Mouse (Mus musculus) erythroblast, adult 5-6 weeks (primary cell): ENCODE data around the gene 9230112D13Rik. TPM values are rescaled to one million over a fixed set of nuclear protein-coding genes. Genes with fewer than 3 reads are reported as not detected.

ENCODE experiments used
- ATAC-seq: replicated peaks from 2 replicates; pipeline ENCODE4 v1.8.0; 2016; ENCODE audit warnings: moderate number of reproducible peaks, mild to moderate bottlenecking, moderate TSS enrichment, inconsistent platforms; ENCODE audit not compliant: poor library complexity, low FRiP score, severe bottlenecking
- total RNA-seq, 2 experiments: library from RNA; stranded (forward) in 1 of 2; stranded (reverse) in 1 of 2; fragments of 150-400 nt in 1 of 2; fragments of 200-764, 138-1000 nt in 1 of 2; gene quantifications; 2 replicates each; pipeline versions ENCODE4 v1.2.3 to v1.2.4; 2015 to 2017; ENCODE audit warnings: low replicate concordance in 2 of 2

9230112D13Rik gene
- total RNA-seq, 2 experiments from 2014 or later: not detected

DNA sequence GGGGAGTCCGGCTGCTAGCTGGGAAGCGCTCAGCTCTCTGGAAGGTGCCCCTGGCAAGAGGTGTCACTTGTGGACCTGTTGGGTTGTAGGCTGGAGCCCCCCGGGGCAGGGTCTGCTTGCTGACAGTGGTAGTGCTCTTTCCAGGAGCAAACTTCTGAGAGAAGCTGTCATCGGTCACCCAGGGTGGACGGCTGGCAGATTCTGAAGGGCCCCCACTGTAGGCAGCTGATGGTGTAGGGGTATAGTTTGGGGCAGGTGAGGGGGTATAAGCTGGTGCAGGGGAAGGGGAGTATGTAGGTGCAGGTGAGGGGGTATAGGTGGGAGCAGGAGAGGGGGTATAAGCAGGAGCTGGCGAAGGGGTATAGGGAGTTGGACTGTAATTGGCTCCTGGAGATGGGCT, 21.4 kb upstream of the 9230112D13Rik start:
- ATAC-seq: no peak

DNA sequence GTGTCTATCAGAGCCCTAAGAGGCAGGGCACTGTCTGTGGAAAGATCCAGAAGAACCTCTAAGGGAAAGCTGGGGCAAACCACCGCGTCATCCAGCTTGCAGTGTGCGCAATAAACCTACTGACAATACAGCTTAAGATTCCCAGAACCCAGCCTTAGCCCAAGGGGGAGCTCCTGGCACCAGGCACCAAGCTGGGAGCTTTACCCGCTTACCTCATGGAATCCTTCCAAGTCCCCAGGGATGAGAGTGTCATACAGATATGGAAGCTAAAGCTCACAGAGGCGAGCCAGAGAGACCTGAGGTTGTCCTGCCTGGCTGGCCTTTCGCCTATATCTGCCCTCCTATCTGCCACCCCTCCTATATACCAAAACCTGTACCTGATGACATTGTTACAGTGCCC, 21.0 kb upstream of the 9230112D13Rik start:
- no peak for ATAC-seq

DNA sequence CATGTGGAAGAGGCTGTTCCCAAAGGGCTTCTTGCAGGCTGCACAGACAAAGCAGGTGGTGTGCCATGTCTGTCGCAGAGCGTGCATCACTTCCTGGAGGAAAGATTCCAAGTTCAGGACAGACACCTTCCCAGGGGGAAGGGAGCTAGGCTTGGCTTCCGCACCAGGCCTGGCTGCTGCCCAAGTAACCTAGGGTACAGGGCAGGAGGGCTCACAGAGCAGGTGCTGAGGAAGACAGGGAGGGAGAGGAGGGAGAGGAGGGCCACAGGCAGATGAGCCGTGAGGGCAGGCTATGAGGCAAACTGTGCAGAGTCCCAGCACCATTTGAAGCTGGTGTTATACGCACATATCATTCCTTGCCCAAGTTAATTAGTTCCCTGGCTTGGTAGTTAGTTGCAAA, 19.3 kb upstream of the 9230112D13Rik start:
- no peak for ATAC-seq

DNA sequence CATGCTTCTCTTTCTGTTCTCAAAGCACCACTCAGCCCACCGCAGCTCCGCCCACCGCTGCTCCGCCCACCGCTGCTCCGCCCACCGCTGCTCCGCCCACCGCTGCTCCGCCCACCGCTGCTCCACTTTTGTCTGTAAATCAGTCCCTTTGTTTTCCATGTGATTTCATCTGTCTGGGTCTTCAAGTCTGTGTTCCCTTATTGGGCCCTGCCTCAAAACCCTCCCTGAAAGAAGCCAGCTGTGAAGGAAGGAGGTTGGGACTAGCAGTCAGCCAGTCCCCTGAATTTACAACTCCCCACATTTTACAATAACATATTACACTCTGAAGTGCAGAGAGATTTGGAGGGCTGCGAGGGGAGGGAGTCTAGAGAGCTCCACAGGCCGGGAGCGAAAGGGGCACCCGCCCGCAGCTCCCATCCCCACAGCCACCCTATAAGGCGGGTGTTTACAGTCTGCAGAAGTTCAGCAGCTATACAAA, 18.1 kb upstream of the 9230112D13Rik start:
- ATAC-seq: no peak

DNA sequence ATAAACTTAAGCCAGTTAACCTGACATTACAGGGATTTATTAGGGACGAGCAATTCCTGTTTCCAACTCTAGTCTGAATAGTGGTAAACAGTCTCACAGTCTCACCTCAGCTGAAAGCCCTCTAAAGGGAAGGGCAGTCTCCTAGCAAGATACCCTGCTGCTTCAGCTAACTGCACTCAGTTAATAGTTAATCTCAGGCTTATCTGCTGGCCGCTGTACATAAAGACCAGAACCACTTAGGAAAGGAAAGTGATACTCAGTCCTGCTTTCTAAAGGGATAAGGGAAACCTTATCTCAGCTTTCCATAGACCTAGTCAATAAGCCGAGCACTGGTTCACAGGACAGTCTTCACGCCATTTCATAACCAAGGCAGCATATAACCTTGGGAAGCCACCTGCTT, 13.3 kb upstream of the 9230112D13Rik start:
- no peak for ATAC-seq

DNA sequence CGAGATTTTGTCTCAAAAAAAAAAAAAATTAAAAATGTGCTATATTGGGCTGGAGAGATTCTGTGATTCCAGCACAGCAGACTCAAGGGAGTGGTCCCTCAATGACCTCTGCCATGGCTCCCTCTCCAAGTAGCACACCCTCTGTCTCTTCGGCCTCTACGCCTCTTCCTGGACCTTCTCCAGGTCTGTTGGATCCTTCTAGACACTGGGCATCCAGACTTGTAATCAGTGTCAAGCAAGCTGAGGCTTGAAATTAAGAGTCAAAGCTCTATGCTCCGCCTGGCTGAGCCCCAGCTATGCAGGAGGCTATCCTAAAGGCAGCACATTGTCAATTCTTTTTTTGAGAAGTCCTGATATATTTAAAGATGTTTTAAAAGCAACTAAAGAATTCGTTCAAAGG, 10.9 kb upstream of the 9230112D13Rik start:
- no peak for ATAC-seq

DNA sequence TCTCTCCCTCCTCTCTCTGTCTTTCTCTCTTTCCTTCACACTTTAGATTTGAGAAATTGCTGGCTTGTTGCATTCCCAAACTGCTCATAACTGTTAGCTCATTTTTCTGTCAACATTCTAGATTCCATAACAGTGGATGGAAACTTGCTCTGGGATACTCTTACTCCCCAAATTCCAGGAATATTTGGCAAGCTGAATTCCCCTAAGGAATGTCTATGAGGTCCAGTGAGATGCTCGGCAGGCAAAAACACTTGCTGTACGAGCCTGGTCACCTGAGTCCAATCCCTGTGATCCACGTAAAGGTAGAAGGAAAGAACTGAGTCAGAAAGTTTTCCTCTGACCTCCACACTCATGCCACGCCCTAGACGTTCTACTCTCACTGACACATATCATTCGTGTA, 9.9 kb upstream of the 9230112D13Rik start:
- no peak for ATAC-seq

DNA sequence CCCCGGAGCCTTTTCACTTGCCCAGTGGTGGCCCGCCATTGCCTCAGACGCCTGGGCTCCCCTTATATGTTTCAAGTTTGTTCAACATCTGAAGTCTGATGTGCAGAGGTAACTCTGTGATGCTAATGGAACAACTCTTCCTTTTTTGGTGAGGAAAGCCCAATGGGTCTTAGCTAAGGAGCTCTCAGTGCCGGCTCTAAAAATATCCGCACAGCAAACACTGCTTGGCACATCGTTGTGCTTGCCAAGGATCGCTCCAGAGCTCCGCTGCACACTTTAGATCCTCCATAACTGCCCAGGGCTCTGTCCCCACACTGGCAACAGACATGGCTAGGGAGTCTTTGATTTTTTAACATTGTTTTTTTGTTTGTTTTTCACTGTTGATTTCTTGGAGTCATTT, 6.2 kb upstream of the 9230112D13Rik start:
- ATAC-seq: no peak

DNA sequence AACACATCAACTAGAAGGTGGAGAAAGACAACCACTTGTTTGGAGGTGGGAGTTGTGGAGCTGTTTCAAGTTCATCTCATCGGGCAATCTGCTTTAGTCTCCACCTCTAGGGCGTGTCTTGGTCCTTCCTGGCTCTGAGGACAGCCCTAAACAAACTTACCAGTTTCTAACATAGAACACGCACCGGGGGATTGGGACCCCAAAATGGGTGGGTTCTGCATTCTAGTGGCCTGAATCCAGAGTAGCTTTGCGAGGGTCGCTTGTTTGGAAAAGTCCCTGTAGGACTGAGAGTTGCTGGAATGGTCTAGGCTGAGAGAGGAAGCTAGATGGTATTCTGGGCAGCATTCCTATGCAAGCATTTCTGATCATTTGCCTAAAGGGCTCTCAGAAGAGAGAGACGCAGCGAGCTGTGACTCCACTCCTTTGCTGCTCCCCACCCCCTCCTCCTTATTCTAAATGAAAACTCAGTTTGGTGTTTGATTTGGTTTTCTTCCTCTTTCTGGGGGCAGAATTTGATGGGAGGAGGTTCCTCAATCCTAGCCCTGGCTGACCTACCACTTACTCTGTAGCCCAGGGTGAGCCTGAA, 4.5 kb downstream of the 9230112D13Rik start:
- no peak for ATAC-seq

DNA sequence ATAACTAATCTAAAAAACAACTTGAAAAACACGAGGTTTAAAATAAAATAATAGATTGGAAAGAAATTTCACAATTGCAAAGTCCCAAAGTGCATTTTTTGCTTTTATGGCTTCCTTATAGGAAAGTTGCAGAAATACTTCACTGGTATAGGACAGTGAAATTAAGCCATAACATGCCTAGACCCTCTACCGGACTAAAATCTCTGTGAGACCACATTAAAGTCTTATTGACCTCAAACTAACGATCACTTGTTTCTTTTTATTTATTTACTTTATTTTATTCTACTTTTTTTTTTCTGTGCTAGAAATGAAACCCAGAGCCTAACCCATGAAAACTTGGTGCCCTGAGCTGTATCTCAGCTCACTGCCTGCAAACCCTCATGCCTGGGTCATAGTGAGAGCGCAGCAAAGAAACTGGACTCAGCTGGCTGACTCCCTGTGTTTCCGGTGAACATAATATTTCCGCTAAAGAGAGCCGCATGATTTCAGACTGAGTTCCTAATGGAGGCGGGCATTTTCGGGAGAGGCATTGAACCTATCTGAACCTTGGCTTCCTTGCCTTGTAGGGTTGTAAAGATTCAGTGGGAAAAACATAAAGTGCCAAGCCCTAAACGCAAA, 5.5 kb downstream of the 9230112D13Rik start:
- no peak for ATAC-seq

DNA sequence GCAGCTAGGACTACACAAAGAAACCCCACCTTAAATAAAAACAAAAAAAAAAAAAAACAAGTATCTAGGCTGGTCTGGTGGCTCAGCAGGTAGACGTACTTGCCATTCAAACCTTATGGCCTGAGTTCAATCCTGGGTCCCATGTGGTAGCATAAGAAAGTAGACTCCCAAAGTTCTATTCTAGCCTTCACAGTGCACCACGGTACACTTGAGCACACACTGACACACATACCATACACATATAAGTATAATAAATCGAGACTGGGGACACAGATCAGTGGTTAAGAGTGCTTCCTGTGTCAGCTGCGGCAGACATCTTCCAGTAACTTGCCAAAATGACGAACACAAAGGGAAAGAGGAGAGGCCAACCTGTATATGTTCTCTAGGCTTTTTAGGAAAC, 6.7 kb downstream of the 9230112D13Rik start:
- no peak for ATAC-seq

DNA sequence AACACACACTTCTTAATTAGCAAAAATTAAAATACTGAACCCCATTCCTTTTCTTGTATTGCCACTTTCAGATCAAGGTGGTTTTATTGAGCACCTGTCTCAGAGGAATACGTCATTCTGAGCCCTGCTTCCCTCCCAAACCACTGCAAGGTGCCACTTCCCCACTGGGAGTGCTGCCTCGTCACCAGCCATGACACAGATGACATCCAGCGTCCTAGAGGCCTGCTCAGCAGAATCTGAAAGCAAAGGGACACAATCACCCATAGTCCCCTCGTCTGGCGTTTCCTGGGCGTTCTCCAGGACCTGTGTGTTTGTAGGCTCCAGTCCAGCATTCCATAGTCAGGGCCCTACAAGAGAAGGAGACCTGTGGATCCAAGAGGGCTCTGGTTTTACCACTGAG, 8.5 kb downstream of the 9230112D13Rik start:
- no peak for ATAC-seq

DNA sequence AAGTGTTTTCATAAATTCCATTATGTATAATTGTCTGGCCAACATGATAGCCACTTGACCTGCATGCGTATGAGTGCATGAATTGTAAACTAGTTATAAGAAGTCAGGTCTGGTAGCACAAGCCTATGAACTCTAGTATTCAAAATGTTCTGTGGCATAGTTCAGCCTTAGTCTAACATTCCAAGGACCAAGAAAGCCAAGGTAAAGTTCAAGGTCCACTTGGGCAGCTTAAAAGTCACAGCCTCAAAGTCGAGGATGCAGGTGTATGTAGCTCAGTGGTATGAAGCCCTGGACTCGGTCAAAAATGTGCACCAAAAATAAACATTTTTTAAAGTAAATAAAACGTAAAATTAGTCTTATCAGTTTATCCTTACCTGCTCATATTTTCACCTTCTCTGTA, 10.0 kb downstream of the 9230112D13Rik start:
- ATAC-seq: no peak

DNA sequence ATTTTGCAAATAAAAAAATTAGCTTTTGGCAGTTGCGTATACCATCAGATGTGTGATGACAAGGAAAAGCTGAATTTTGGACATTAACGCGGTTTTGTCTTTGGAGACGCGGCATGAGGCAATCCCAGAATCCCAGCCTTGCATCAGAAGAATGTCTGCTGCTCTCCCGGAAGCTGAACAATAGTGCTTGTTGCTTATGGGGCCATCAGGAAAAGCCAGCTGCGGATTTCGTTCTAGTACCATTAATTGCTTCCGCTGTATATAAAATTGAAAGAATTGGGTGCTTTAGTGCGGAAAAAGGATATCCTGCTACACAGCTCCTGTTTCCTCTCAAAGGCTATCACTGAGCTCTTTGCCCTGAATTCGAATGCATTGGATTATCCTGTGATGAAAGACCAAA, 10.7 kb downstream of the 9230112D13Rik start:
- no peak for ATAC-seq

DNA sequence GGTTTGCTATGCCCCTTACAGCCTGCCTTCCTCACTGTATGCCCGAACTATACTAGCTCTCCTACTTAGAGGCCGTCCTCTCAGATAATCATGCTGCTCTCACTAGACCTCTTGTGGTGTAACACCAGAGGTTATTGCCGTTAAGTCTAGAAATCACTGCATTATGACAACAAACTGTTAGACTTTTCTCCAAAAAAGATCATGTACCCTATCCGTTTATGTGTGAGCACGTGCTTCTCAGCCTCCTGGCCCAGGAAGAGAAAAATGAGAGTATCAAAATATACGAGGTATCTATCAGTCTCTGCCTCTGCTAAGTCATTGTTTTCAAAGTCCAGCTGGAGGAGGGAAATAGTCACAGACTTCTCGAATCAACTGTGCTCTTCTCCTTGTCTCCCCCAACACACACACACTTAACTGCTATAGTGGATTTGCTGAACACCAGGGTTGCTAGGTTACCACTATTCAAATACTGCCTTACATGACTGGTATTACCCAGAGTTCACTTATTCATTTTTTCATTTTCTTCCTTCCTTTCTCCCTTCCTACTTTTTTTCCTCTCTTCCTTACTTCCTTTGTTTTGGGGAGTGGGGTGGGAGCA, 13.7 kb downstream of the 9230112D13Rik start:
- ATAC-seq: no peak

DNA sequence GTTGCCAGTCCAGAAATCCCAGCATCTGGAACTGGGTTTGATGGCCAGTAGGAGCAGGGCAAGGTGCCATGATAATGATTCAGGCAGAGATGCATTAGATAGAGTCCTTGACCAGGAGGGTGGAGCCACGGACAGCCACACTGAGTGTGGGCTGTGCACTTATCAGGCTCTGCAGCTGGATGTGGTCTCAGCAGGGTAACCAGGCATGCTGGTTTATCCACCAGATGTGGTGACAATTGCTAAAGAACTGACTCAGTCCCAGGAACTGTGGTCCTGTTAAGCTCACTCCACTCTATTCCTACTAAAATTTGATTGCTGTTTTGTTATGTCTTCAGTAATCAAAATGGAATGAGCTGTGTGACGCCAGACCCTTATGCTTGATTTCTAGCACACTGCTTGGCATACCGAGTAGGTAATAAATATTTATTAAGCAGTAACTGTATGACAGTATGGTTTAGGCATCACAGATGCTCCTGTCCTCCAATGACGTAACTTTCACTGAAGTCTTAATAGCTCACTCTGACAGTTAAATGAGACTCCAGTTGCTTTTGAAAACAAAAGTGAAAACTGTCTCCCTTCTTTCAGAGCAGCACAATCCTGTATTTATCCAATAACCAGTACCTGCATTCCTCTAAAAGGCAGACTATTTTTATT, 14.3 kb downstream of the 9230112D13Rik start:
- ATAC-seq: no peak

DNA sequence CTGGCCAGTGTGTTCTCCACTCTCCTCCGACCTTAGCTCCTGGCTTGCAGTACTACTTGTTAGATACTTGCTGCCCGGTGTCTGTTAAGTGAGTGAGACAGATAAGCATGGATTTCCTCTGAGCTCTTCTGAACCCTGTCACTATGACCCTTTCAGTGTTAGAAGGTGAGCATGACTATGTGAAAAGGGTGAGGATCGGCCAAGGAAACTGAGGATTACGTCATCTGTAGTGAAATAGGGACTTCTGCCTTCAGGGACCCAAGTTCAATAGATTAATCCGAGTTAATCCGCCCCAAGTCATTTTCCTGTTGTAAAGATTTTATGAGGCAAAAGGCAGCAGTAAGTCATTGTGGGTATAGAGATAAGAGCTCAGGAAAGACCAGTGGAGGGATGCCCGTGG, 17.3 kb downstream of the 9230112D13Rik start:
- ATAC-seq: no peak

DNA sequence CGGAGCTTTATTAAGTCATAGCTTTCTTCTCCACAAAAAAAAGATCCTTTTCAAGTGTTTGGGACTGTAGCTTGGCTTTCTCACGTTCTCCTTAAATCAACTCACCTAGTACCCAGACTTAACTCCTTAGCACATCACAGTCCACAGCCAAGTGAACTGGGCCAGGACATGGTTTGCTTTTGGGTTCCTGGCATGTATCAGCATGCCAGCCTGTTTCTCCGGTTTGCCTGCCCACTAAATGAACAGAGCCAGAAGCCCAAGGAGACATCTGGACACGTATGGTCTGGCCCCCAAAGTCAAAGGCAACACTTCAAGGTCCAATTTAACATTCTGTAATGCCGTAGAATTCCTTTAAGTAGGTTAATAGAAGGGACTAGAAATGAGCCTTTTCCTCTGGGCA, 18.2 kb downstream of the 9230112D13Rik start:
- ATAC-seq: no peak

DNA sequence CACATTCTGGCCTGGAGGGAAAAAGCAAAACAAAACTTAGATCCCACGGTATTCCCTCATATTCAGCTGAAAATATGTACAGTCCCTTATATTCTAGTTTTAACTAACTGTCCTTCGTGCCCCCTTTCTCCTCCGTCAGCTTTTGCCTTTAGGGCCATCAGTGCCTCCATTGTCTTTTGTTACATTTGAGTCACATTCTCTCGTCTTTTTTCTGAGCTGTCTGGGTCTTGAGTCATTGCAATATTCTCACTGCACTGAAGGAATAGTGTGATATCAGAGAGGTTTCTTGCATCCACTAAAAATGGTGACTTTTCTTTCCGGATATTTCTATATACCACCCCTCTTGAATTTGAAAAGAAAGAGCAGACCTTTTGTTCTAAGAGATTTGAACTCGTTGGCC, 18.8 kb downstream of the 9230112D13Rik start:
- no peak for ATAC-seq

DNA sequence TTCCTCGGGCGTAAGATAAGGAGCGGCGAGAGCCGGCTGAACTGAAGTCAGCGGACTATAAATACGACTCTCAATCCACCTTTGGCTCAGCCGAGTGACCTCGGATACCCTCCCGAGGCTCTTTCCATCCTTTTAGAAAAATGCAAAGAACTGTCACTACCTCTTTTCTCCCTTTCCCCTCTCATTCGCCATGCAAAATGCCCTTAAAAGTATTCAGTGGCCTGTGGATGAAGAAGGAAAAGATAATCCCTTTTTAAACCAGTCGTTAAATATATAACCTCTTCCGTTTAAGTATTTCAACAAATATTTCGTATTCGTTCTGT, 19.3 kb downstream of the 9230112D13Rik start, which contains the start of gene Bmpr1a:
Bmpr1a (minus strand) TSS at position 17 of the 323 bp plus-strand sequence.
- no peak for ATAC-seq
